Mouse (Mus musculus): ENCODE results near the gene Itih4. TPM values are rescaled to one million over a fixed set of nuclear protein-coding genes. Genes with fewer than 3 reads are reported as not detected.

Gene Itih4
- polyA plus RNA-seq, 1 experiment, result 1.4 TPM

- DNase-seq, result no peak
- H3K27ac ChIP-seq (ENCODE audit: control insufficient read depth, insufficient read depth, low read length), result no peak within 1 kb of the TSS
- TF ChIP-seq POLR2A (IDR thresholded peaks at IDR 0.05; ENCODE audit: control insufficient read depth, extremely low read depth, insufficient read depth, low read length, poor library complexity), result no peak
- no peak for TF ChIP-seq CTCF (IDR thresholded peaks at IDR 0.05; ENCODE audit: borderline replicate concordance, control insufficient read depth, extremely low read depth, insufficient read depth, low read length, poor library complexity)
- 82% methylated on average over 6 of the region's 6 CpGs for WGBS
- no peaks in the 10 kb centered on the region for H3K36me3 ChIP-seq (ENCODE audit: control insufficient read depth, insufficient read depth, low read length)
- no peak within 1 kb of the TSS for H3K4me3 ChIP-seq (ENCODE audit: control insufficient read depth, insufficient read depth, low read length)
- no peaks in the 10 kb centered on the region for H3K4me1 ChIP-seq (replicated peaks; ENCODE audit: control insufficient read depth, insufficient read depth, low read length)
- no peaks in the 10 kb centered on the region for H3K27me3 ChIP-seq (ENCODE audit: control insufficient read depth, insufficient read depth, low read length)
Observed at GRCm38 (mm10) chr14:30923375-30924105, 37.3 kb downstream of the Itih4 start, which contains the start of gene Itih3. Gene Itih3, minus strand, starts transcription at chr14:30923760.

GRCm38 (mm10) chr14:30925492-30925891 is 39.2 kb downstream of the Itih4 start:
- Histone ChIP-seq H3K27ac (ENCODE audit: control insufficient read depth, insufficient read depth, low read length) (no peak overlapping the region), H3K27me3 (ENCODE audit: control insufficient read depth, insufficient read depth, low read length) (no peaks in the 10 kb centered on the region), H3K4me1 (replicated peaks; ENCODE audit: control insufficient read depth, insufficient read depth, low read length) (no peaks in the 10 kb centered on the region), H3K36me3 (ENCODE audit: control insufficient read depth, insufficient read depth, low read length) (no peaks in the 10 kb centered on the region), H3K4me3 (ENCODE audit: control insufficient read depth, insufficient read depth, low read length) (no peak overlapping the region)
- 95% methylated on average over 3 of the region's 3 CpGs for WGBS
- no peak for DNase-seq
- TF ChIP-seq POLR2A (IDR thresholded peaks at IDR 0.05; ENCODE audit: control insufficient read depth, extremely low read depth, insufficient read depth, low read length, poor library complexity), result no peak
- TF ChIP-seq CTCF (IDR thresholded peaks at IDR 0.05; ENCODE audit: borderline replicate concordance, control insufficient read depth, extremely low read depth, insufficient read depth, low read length, poor library complexity), result no peak

GRCm38 (mm10) chr14:30930386-30930785 is 44.1 kb downstream of the Itih4 start:
- DNase-seq, result no peak
- Histone ChIP-seq H3K27me3 (ENCODE audit: control insufficient read depth, insufficient read depth, low read length) (no peaks in the 10 kb centered on the region), H3K36me3 (ENCODE audit: control insufficient read depth, insufficient read depth, low read length) (no peaks in the 10 kb centered on the region), H3K27ac (ENCODE audit: control insufficient read depth, insufficient read depth, low read length) (no peak overlapping the region), H3K4me1 (replicated peaks; ENCODE audit: control insufficient read depth, insufficient read depth, low read length) (no peaks in the 10 kb centered on the region), H3K4me3 (ENCODE audit: control insufficient read depth, insufficient read depth, low read length) (no peak overlapping the region)
- no peak for TF ChIP-seq POLR2A (IDR thresholded peaks at IDR 0.05; ENCODE audit: control insufficient read depth, extremely low read depth, insufficient read depth, low read length, poor library complexity)
- no peak for TF ChIP-seq CTCF (IDR thresholded peaks at IDR 0.05; ENCODE audit: borderline replicate concordance, control insufficient read depth, extremely low read depth, insufficient read depth, low read length, poor library complexity)
- WGBS, result 95% methylated on average over 4 of the region's 4 CpGs

GRCm38 (mm10) chr14:30933351-30933750 is 47.1 kb downstream of the Itih4 start:
- 94% methylated on average over 9 of the region's 9 CpGs for WGBS
- no peaks in the 10 kb centered on the region for H3K4me1 ChIP-seq (replicated peaks; ENCODE audit: control insufficient read depth, insufficient read depth, low read length)
- no peak overlapping the region for H3K4me3 ChIP-seq (ENCODE audit: control insufficient read depth, insufficient read depth, low read length)

GRCm38 (mm10) chr14:30942254-30942653 is 56.0 kb downstream of the Itih4 start:
- no peak overlapping the region for H3K27ac ChIP-seq (ENCODE audit: control insufficient read depth, insufficient read depth, low read length)
- no peak for DNase-seq
- H3K4me1 ChIP-seq (replicated peaks; ENCODE audit: control insufficient read depth, insufficient read depth, low read length), result no peaks in the 10 kb centered on the region
- no peaks in the 10 kb centered on the region for H3K27me3 ChIP-seq (ENCODE audit: control insufficient read depth, insufficient read depth, low read length)
- H3K4me3 ChIP-seq (ENCODE audit: control insufficient read depth, insufficient read depth, low read length), result no peak overlapping the region
- TF ChIP-seq POLR2A (IDR thresholded peaks at IDR 0.05; ENCODE audit: control insufficient read depth, extremely low read depth, insufficient read depth, low read length, poor library complexity) (no peak), CTCF (IDR thresholded peaks at IDR 0.05; ENCODE audit: borderline replicate concordance, control insufficient read depth, extremely low read depth, insufficient read depth, low read length, poor library complexity) (no peak)
- 94% methylated on average over 4 of the region's 4 CpGs for WGBS
- no peaks in the 10 kb centered on the region for H3K36me3 ChIP-seq (ENCODE audit: control insufficient read depth, insufficient read depth, low read length)

More at GRCm38 (mm10) chr14:30933351-30933750, 47.1 kb downstream of the Itih4 start:
- Histone ChIP-seq H3K27me3 (ENCODE audit: control insufficient read depth, insufficient read depth, low read length) (no peaks in the 10 kb centered on the region), H3K27ac (ENCODE audit: control insufficient read depth, insufficient read depth, low read length) (no peak overlapping the region), H3K36me3 (ENCODE audit: control insufficient read depth, insufficient read depth, low read length) (no peaks in the 10 kb centered on the region)
- TF ChIP-seq CTCF (IDR thresholded peaks at IDR 0.05; ENCODE audit: borderline replicate concordance, control insufficient read depth, extremely low read depth, insufficient read depth, low read length, poor library complexity) (no peak), POLR2A (IDR thresholded peaks at IDR 0.05; ENCODE audit: control insufficient read depth, extremely low read depth, insufficient read depth, low read length, poor library complexity) (no peak)
- DNase-seq, result no peak

GRCm38 (mm10) chr14:30943038-30943437 is 56.8 kb downstream of the Itih4 start, which contains the start of gene Itih1:
Gene Itih1, minus strand, starts transcription at chr14:30943289.
- 96% methylated on average over 7 of the region's 7 CpGs for WGBS
- Histone ChIP-seq H3K4me3 (ENCODE audit: control insufficient read depth, insufficient read depth, low read length) (no peak within 1 kb of the TSS), H3K27me3 (ENCODE audit: control insufficient read depth, insufficient read depth, low read length) (no peaks in the 10 kb centered on the region), H3K4me1 (replicated peaks; ENCODE audit: control insufficient read depth, insufficient read depth, low read length) (no peaks in the 10 kb centered on the region), H3K36me3 (ENCODE audit: control insufficient read depth, insufficient read depth, low read length) (no peaks in the 10 kb centered on the region), H3K27ac (ENCODE audit: control insufficient read depth, insufficient read depth, low read length) (no peak within 1 kb of the TSS)
- no peak for DNase-seq
- TF ChIP-seq POLR2A (IDR thresholded peaks at IDR 0.05; ENCODE audit: control insufficient read depth, extremely low read depth, insufficient read depth, low read length, poor library complexity) (no peak), CTCF (IDR thresholded peaks at IDR 0.05; ENCODE audit: borderline replicate concordance, control insufficient read depth, extremely low read depth, insufficient read depth, low read length, poor library complexity) (no peak)

All from thymus, adult 2 months (tissue).